Mouse (Mus musculus) spleen, embryonic (tissue): Measurements from ENCODE around the gene Dynlt1b.
"Not testable (repeated sequence)": the region's sequence is repeated elsewhere in the genome, so short reads cannot be mapped to it uniquely, and the experiment has no call there.

ENCODE experiments used
- CTCF ChIA-PET: fragments of 350-600 bp; sonication (Branson Sonifier 250); formaldehyde crosslinking; loops from one replicate; lab custom pipeline; 2022; lab: Charles Lee

Dynlt1b gene

GRCm38 (mm10) chr17:6422805-6423204 is 7.1 kb upstream of the Dynlt1b start:
- CTCF ChIA-PET = not testable (repeated sequence)

- CTCF ChIA-PET = not testable (repeated sequence)
Measured at GRCm38 (mm10) chr17:6424294-6424980, 5.5 kb upstream of the Dynlt1b start.

- CTCF ChIA-PET = not testable (repeated sequence)
Measured at GRCm38 (mm10) chr17:6425325-6425724, 4.6 kb upstream of the Dynlt1b start.

- CTCF ChIA-PET = not testable (repeated sequence)
Measured at GRCm38 (mm10) chr17:6426869-6427268, 3.0 kb upstream of the Dynlt1b start.

- CTCF ChIA-PET = not testable (repeated sequence)
Measured at GRCm38 (mm10) chr17:6428926-6429325, 986 bp upstream of the Dynlt1b start.

GRCm38 (mm10) chr17:6430410-6431001 is 594 bp downstream of the Dynlt1b start:
- CTCF ChIA-PET = not testable (repeated sequence)

GRCm38 (mm10) chr17:6432456-6432855 is 2.5 kb downstream of the Dynlt1b start:
- CTCF ChIA-PET = not testable (repeated sequence)

GRCm38 (mm10) chr17:6433691-6434090 is 3.8 kb downstream of the Dynlt1b start:
- CTCF ChIA-PET = not testable (repeated sequence)

GRCm38 (mm10) chr17:6438080-6438479 is 8.2 kb downstream of the Dynlt1b start:
- CTCF ChIA-PET = not testable (repeated sequence)

- CTCF ChIA-PET = not testable (repeated sequence)
Measured at GRCm38 (mm10) chr17:6439913-6440312, 10.0 kb downstream of the Dynlt1b start.

GRCm38 (mm10) chr17:6440493-6441077 is 10.7 kb downstream of the Dynlt1b start:
- CTCF ChIA-PET = not testable (repeated sequence)

GRCm38 (mm10) chr17:6441254-6441653 is 11.3 kb downstream of the Dynlt1b start:
- CTCF ChIA-PET = not testable (repeated sequence)

- CTCF ChIA-PET = not testable (repeated sequence)
Measured at GRCm38 (mm10) chr17:6442513-6442912, 12.6 kb downstream of the Dynlt1b start.

- CTCF ChIA-PET = not testable (repeated sequence)
Measured at GRCm38 (mm10) chr17:6445794-6446587, 16.1 kb downstream of the Dynlt1b start.

GRCm38 (mm10) chr17:6448293-6448692 is 18.4 kb downstream of the Dynlt1b start:
- CTCF ChIA-PET = not testable (repeated sequence)

- CTCF ChIA-PET = not testable (repeated sequence)
Measured at GRCm38 (mm10) chr17:6449166-6449565, 19.3 kb downstream of the Dynlt1b start.

GRCm38 (mm10) chr17:6451205-6451604 is 21.3 kb downstream of the Dynlt1b start:
- CTCF ChIA-PET = not testable (repeated sequence)

GRCm38 (mm10) chr17:6452689-6453088 is 22.8 kb downstream of the Dynlt1b start:
- CTCF ChIA-PET = not testable (repeated sequence)

- CTCF ChIA-PET = not testable (repeated sequence)
Measured at GRCm38 (mm10) chr17:6454703-6455102, 24.8 kb downstream of the Dynlt1b start.

- CTCF ChIA-PET = not testable (repeated sequence)
Measured at GRCm38 (mm10) chr17:6455883-6456282, 26.0 kb downstream of the Dynlt1b start.

- CTCF ChIA-PET = not testable (repeated sequence)
Measured at GRCm38 (mm10) chr17:6456614-6457402, 26.9 kb downstream of the Dynlt1b start.
